Mouse (Mus musculus) embryo, embryonic 9.5 days (tissue): ENCODE data around the gene Gramd1b.
"Not testable (repeated sequence)": the region's sequence is repeated elsewhere in the genome, so short reads cannot be mapped to it uniquely, and the experiment has no call there.

Experiments
- DNase-seq: peaks from one replicate; pipeline ENCODE4 v3.0.0-alpha.2; 2017; ENCODE audit errors: extremely low spot score

Gene Gramd1b

GRCm38 (mm10) chr9:40519294-40519693, 11.9 kb downstream of the Gramd1b start:
- DNase-seq, result no peak

DNA sequence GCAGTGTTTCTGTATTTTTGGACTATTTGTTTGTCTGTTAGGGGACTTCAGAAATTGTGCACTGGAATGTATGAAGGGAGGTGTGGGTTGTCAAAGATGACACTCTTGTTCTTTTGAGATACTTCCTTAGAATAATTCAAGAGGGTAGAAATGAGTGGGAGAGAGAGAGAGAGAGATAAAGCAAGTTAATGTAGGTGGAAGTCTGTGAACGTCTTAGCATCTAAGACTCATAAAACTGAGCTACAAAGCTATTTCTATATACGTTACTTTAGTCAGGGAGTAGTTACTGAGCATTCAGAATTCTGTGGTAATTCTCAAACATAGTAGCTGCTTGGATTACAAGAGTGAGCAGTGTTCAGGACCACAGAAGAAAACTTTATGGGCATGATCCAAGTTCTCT, 19.2 kb downstream of the Gramd1b start:
- DNase-seq, result no peak

DNA sequence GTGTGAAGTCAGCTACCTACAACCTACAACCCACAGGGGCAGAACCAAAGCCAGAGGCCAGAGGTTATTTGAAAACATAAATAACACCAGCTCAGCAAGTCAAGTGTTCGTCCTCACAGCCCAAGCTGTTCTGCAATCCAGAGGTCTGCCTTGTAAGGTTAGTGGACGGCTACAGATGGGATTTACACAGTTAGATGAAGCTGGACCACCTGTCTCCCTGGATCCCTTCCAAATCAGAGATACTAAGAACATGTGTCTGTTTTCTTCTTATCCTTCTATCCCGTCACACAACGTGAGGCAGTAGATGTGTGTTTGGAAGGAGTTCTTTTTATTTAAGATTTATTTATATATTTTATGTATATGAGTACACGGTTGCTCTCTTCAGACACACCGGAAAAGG, 21.7 kb downstream of the Gramd1b start:
- DNase-seq, result no peak

GRCm38 (mm10) chr9:40506576-40506975, 24.6 kb downstream of the Gramd1b start:
- DNase-seq, result no peak

- no peak for DNase-seq
Measured at GRCm38 (mm10) chr9:40505471-40506312, 25.5 kb downstream of the Gramd1b start.

GRCm38 (mm10) chr9:40504886-40505285, 26.3 kb downstream of the Gramd1b start:
- DNase-seq, result no peak

DNA sequence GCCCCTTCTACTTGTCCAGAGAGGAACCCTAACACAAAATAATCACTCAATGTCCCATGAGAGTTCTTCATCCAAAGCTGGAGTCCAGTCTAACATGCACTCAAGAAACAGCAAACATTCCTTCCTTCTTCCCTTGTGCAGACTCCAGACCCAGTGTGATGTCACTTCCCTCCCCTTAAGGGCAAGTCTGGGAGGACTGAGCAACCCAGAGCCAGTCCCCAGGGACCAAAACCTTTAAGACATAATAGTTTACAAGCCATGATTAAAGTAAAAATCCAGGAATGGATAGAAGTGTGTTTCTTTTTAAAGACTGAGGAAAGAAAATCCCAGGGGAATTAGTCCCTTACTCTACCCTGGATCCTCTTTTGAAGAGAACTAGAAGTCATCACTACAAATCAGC, 30.5 kb downstream of the Gramd1b start:
- DNase-seq, result no peak

GRCm38 (mm10) chr9:40482351-40483084, 48.7 kb downstream of the Gramd1b start:
- not testable (repeated sequence) for DNase-seq

DNA sequence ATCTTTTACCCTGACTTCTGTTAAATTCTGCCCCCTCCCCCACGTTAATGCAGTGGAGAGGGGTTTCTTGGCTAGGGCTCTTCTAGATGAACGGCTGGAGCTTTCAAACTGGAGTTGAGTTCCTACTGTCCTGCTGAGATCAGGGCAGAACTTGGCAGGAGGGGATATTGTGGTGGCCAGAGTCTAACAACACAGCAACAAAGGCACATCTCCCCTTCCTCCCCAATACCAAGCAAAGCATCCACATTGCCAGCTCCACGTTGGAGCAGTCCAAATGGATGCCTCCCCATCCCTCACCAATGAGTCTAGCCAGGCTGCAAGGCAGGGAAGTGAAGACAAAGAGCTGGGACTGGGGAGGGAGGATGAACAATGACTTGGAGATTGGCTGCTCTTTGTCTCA, 49.9 kb downstream of the Gramd1b start:
- no peak for DNase-seq

- peak; percentile 38 for DNase-seq
Measured at GRCm38 (mm10) chr9:40479333-40479732, 51.9 kb downstream of the Gramd1b start.

DNA sequence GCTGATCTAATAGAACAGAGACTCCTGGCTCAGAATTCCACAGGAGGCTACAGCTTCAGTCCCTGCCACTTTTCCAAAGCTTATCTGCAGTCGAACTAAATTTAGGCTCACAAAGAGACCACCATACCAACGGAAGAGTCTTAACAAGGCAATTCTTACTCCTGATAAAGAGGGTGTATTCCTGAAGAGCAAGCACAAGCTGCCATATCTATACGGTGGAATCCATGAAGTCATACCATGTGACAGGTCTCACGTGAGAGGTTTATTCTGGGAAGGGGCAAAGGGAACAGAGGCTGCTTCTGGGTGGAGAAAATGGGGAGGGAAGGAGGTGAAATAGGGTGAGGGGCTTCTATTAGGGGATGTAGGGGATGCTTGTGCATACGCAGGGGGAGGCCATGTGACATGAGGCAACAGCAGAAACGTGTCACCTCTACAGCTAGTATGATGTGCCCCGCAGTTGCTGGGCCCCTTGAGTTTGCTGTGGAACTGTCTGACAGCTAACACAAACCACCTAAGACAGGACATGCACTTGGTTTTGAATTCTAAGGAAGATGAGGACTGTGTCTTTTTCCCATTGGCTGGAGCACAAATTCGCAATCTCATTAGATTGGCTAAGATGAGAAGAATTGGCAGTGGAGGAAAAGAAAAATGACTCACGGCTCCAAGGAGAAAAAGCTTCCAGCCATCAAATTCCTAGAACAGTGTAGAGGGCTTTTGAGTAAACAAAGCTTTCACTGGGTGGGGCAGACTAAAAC, 52.9 kb downstream of the Gramd1b start:
- DNase-seq, result no peak

GRCm38 (mm10) chr9:40477611-40478010, 53.6 kb downstream of the Gramd1b start:
- DNase-seq, result no peak

DNA sequence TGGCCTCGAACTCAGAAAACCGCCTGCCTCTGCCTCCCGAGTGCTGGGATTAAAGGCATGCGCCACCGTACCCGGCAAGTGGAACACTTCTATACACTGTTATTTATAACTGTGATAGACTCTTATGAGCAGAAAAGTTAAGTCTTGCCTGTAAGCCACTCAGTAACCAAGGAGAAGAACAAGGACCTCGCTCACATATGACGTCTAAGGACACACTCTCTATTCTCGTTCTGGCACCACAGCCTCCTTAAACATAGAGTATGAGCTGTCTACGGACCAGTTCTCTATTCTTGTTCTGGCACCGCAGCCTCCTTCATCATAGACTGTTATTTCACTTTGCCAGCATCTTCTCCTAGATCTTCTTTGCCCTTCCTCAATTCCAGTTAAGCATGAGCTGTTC, 55.1 kb downstream of the Gramd1b start:
- DNase-seq, result no peak

DNA sequence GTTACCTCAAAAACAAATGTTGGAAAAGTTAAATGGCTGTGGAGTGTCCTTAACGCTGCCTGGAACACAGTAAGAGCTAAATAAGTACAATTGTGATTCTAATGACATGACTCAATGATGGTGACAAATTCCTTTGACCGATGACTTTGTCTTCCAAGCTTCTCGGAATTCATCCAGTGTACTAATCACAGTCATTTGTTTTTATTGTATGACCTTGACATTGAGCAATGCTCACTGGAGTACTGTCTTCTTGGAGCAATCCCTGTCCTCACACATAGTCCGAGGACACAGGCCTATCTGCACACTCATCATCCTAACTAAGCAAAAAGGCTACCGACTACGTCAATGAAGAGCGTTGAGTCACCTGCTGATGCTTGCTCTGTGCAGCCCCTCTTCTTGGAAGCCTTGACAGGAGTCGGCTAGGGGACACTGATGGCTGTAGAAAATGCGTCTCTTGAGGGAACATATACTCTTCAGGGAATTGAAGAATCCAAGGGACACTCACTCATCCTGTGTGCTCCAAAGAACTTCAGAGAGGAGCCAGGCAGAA, 58.1 kb downstream of the Gramd1b start:
- DNase-seq, result no peak

DNA sequence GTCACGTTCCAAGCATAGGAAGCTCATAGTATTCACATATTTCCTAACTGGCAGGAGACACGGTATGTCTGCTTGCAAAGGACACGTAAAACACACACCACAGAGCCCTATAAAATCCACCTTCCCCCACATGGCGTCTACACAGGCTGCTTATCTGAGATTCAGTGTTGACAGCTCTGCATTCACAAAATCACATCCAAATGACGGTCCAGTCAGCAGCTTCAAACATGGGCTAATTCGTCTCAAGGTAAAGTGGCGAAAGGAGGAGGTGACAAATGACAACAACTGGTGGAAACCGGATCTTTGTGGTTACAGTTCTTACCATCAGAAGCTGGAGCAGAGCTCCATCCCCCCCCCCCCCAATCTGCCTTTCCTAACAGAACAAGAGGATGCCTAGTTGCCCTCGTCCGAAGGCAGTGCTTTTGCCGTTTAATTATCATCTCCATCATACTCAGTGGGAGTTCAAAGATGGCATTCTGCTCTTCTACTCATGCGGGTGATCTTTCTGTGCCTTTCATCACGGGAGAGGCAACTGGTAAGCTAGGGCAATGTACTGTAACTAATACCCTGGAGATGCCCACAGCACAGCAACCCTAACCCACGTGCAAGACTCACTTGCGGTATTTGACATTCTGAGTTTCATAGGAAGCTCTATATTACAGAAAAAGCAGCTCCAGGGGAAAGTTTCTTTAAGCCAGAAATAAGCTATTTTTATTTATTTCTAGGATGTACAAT, 61.6 kb downstream of the Gramd1b start:
- no peak for DNase-seq

- no peak for DNase-seq
Measured at GRCm38 (mm10) chr9:40466782-40467181, 64.4 kb downstream of the Gramd1b start.

GRCm38 (mm10) chr9:40465596-40465995, 65.6 kb downstream of the Gramd1b start:
- DNase-seq, result no peak

DNA sequence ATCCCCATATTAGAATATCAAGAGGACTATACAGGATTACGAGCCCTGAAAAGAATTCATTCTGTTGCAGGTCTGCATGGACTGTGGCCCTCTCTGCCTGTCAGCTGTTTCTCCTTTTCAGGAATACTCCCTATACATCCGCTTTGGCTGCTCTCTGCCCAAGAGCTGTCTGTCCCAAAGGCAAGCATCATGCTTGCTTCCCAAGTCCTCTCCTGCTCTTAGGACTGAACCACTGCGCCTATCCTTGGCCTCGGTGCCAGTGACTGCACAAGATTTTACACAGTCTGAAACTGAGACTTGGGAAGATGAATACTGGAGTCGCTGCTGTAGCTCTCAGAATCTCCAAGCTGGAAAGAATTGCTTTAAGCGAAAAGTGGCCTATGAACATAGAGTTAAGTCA, 68.8 kb downstream of the Gramd1b start:
- DNase-seq, result no peak

DNA sequence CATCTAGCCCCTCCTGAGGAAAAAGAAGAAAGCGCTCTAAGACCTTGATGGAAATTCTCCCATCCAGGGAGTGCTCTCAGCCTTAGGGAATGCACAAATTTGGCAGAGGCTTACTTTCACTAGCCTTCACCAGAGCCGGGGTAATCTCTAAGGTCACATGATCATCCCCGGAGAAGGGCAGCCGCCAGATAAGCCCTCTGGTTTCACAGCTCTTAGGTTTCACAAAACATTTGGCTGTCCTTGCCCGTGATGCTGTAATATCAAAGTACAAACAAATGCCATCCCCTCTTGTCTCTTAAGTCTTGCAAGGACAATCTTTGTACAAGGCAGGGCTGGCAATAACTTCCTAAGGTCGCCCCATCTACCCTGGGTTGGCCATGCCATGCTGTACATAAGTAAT, 70.4 kb downstream of the Gramd1b start:
- DNase-seq, result no peak

DNA sequence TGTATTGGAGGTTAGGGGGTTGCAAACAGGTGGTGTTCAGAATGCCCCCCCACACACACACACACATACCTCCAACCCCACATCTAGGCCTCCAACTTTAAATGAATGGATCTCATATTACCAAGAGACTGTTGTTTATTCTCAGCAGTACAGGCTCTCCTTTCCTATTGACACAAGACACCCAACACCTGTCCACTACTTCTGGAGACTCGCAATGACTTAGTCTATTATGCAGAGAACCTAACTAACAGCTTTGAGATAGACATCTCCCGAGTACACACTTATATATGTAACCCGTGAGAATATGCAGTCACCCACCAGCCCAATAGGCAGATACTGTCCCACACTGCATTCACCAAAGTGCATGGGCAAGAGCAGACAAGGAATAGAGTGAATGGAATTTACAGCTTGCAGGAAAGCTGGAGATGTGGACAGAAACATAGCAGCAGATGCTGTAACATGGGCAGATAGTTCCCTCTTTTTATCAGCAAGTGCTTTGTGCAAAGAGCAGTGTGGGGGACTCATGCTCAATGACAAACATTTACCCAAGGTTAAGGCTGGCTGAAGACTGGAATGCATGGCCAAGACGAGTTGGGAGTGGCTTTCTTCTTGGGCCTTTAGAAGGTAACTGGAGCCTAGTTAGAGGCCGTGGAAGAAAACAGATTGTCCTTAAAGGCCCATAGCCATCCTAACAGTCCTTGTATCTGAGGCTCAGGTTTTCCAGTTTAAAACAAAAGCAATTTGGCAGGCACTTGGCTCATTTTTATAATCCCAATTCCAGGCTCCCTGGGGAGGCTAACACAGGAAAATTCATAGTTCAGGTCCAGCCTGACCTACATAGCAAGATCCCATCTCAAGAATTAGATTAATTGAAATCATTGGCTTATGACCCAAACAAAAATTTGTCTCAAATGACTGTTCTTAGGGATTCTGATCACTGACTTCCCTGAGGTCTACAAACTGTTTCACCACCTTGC, 71.6 kb downstream of the Gramd1b start:
- no peak for DNase-seq
